In genomic region chr2:34911871-34912270, GRCm38 (mm10) we compare ENCODE assay signal across 25 mouse cellular contexts. TPM values are rescaled to one million over a fixed set of nuclear protein-coding genes. Genes with fewer than 3 reads are reported as not detected.
"Had no signal": no experiment of that assay in that cellular context is flagged by ENCODE, and none has a peak within 500 bp of the region (broad histone marks: within the 10 kb centered on the region; RNA-seq: fewer than 3 reads in every experiment).

No protein-coding gene starts in this region.

- ATAC-seq: forebrain, postnatal 0 days; hindbrain, postnatal 0 days; intestine, embryonic 16.5 days; liver, embryonic 12.5 days had no signal

- H3K36me3 ChIP-seq: heart, embryonic 10.5 days; heart, embryonic 12.5 days; hindbrain, embryonic 13.5 days; hindbrain, embryonic 15.5 days; limb, embryonic 13.5 days had no signal

- DNase-seq: forebrain, postnatal 0 days; gastrocnemius, postnatal 14 days; gastrocnemius, postnatal 36 days; heart, adult 18-20 months; heart, postnatal 10 days; kidney, adult 18-20 months; kidney, adult 8-10 months; kidney, postnatal 10 days; kidney, postnatal 36 days; layer of hippocampus, adult 9-11 months; layer of hippocampus, postnatal 36 days; left cerebral cortex, postnatal 4 days had no signal

- H3K27ac ChIP-seq: heart, embryonic 10.5 days; hindbrain, embryonic 13.5 days; hindbrain, embryonic 15.5 days; hindbrain, postnatal 0 days; limb, embryonic 13.5 days; limb, embryonic 15.5 days; liver, embryonic 12.5 days; liver, embryonic 14.5 days had no signal

- H3K4me3 ChIP-seq: heart, embryonic 10.5 days; heart, embryonic 12.5 days; hindbrain, embryonic 13.5 days had no signal

- H3K9me3 ChIP-seq: heart, embryonic 10.5 days; heart, embryonic 12.5 days; hindbrain, embryonic 13.5 days; hindbrain, embryonic 15.5 days; limb, embryonic 13.5 days; limb, embryonic 15.5 days; liver, embryonic 12.5 days had no signal

- H3K9ac ChIP-seq: forebrain, postnatal 0 days; heart, embryonic 12.5 days; hindbrain, embryonic 13.5 days; hindbrain, embryonic 15.5 days; limb, embryonic 13.5 days; limb, embryonic 15.5 days; liver, embryonic 12.5 days; liver, embryonic 14.5 days had no signal

- H3K4me2 ChIP-seq: hindbrain, embryonic 13.5 days had no signal

RNA-seq across cellular contexts. Expression of gene Cutal, which starts 37.7 kb away (rescaled TPM):
- total RNA-seq: hematopoietic stem cell, adult 5-6 weeks had no signal
- polyA plus RNA-seq: heart, embryonic 12.5 days; hindbrain, embryonic 11.5 days; hindbrain, embryonic 13.5 days; limb, embryonic 11.5 days had no signal
